Mouse (Mus musculus) retina, postnatal 7 days (tissue): Measurements from ENCODE around the gene Sirt4.
"Not testable (repeated sequence)": the region's sequence is repeated elsewhere in the genome, so short reads cannot be mapped to it uniquely, and the experiment has no call there.

ENCODE experiments used
- DNase-seq: peaks from one replicate; pipeline ENCODE4 v3.0.0-alpha.2; 2012; ENCODE audit warnings: low read depth, low spot score

Sirt4 gene

GRCm38 (mm10) chr5:115483947-115484920, at the start of gene Sirt4:
Sirt4 (minus strand) TSS chr5:115484725.
- peak; percentile 93 for DNase-seq

- DNase-seq, result no peak
Observed at GRCm38 (mm10) chr5:115531671-115532270, 47.2 kb upstream of the Sirt4 start.

- DNase-seq, result no peak
Observed at GRCm38 (mm10) chr5:115530447-115530809, 45.9 kb upstream of the Sirt4 start.

GRCm38 (mm10) chr5:115529742-115530446, 45.4 kb upstream of the Sirt4 start:
- DNase-seq, result no peak

GRCm38 (mm10) chr5:115529364-115529741, 44.8 kb upstream of the Sirt4 start:
- DNase-seq, result no peak

- DNase-seq, result no peak
Observed at GRCm38 (mm10) chr5:115528128-115528527, 43.6 kb upstream of the Sirt4 start.

GRCm38 (mm10) chr5:115526456-115527202, 42.1 kb upstream of the Sirt4 start:
- DNase-seq, result no peak

GRCm38 (mm10) chr5:115525943-115526342, 41.4 kb upstream of the Sirt4 start:
- no peak for DNase-seq

- DNase-seq, result no peak
Observed at GRCm38 (mm10) chr5:115525416-115525815, 40.9 kb upstream of the Sirt4 start.

GRCm38 (mm10) chr5:115524471-115524870, 39.9 kb upstream of the Sirt4 start:
- DNase-seq, result no peak

GRCm38 (mm10) chr5:115523971-115524370, 39.4 kb upstream of the Sirt4 start:
- DNase-seq, result no peak

GRCm38 (mm10) chr5:115522981-115523499, 38.5 kb upstream of the Sirt4 start:
- no peak for DNase-seq

GRCm38 (mm10) chr5:115522531-115522930, 38.0 kb upstream of the Sirt4 start:
- no peak for DNase-seq

GRCm38 (mm10) chr5:115521553-115522461, 37.3 kb upstream of the Sirt4 start:
- no peak for DNase-seq

- no peak for DNase-seq
Observed at GRCm38 (mm10) chr5:115520325-115520869, 35.9 kb upstream of the Sirt4 start.

GRCm38 (mm10) chr5:115518214-115518613, 33.7 kb upstream of the Sirt4 start:
- not testable (repeated sequence) for DNase-seq

- no peak for DNase-seq
Observed at GRCm38 (mm10) chr5:115517501-115517900, 33.0 kb upstream of the Sirt4 start.

GRCm38 (mm10) chr5:115516908-115517307, 32.4 kb upstream of the Sirt4 start:
- DNase-seq, result no peak

GRCm38 (mm10) chr5:115516081-115516907, 31.8 kb upstream of the Sirt4 start:
- DNase-seq, result no peak
